In genomic region chr9:119266121-119266395, GRCm38 (mm10) we compare ENCODE assay signal across 21 mouse cellular contexts. TPM values are rescaled to one million over a fixed set of nuclear protein-coding genes. Genes with fewer than 3 reads are reported as not detected.
A peak's percentile ranks its signal among the peaks of the same experiment; 100 is the strongest.
DNase-seq lines count a peak whose midpoint lies in the region; TF ChIP-seq lines count a peak whose summit lies in the region.
"Not testable (repeated sequence)": the region's sequence is repeated elsewhere in the genome, so short reads cannot be mapped to it uniquely, and the experiment has no call there.
"Had no signal": no experiment of that assay in that cellular context is flagged by ENCODE, and none has a peak within 500 bp of the region (broad histone marks: within the 10 kb centered on the region; RNA-seq: fewer than 3 reads in every experiment).

No protein-coding gene starts in this region.

- TF ChIP-seq POLR2A in bone marrow macrophage, adult 2 months (IDR thresholded peaks at IDR 0.05; ENCODE audit: borderline replicate concordance, low read depth, low read length), result not testable (repeated sequence)

- peaks cover 75% of the 10 kb centered on the region for H3K36me3 ChIP-seq in heart, embryonic 10.5 days

- not testable (repeated sequence) for H3K9me3 ChIP-seq in heart, embryonic 10.5 days

- WGBS in heart, embryonic 10.5 days, result 96% methylated on average over 5 of the region's 5 CpGs

- H3K27ac ChIP-seq in bone marrow macrophage, adult 2 months (ENCODE audit: insufficient read depth, low read depth, low read length), result peak overlapping the region; percentile 58
- peak overlapping the region; percentile 20; the same call in 1 of the 2 replicates for H3K27ac ChIP-seq in gastrocnemius, adult 2 months
- H3K27ac ChIP-seq in heart, embryonic 10.5 days, result not testable (repeated sequence)

- H3K4me1 ChIP-seq in bone marrow macrophage, adult 2 months (ENCODE audit: control insufficient read depth, insufficient read depth, low read length), result peaks cover 32% of the 10 kb centered on the region
- H3K4me1 ChIP-seq in heart, embryonic 10.5 days, result not testable (repeated sequence)

- intact Hi-C loops in gastrocnemius, adult 2 months (cut with DNase I), result loop anchor here (10.0 kb wide), 1 partner anchor 169 kb away; no protein-coding TSS in a partner anchor

- TF ChIP-seq CTCF in bone marrow macrophage, adult 2 months (IDR thresholded peaks at IDR 0.05; ENCODE audit: low read depth, low read length); gastrocnemius, adult 2 months (IDR thresholded peaks at IDR 0.05): not testable (repeated sequence)

- not testable (repeated sequence) for H3K27me3 ChIP-seq in heart, embryonic 10.5 days (ENCODE audit: insufficient read depth, poor library complexity, severe bottlenecking)

- not testable (repeated sequence) for H3K4me3 ChIP-seq in bone marrow macrophage, adult 2 months (ENCODE audit: insufficient read depth, low read length); gastrocnemius, adult 2 months; heart, embryonic 10.5 days

- DNase-seq in 3T3-L1 (ENCODE audit: low read depth, low spot score) (peak; percentile 20), A20 (ENCODE audit: low read depth, low spot score) (peak; percentile 26), NIH3T3 (ENCODE audit: low read depth) (peak; percentile 19)
- DNase-seq in CD4-positive, CD25-positive, alpha-beta regulatory T cell, adult 2 months (ENCODE audit: low read depth, low spot score), result peak; percentile 10
- DNase-seq in gastrocnemius, adult 2 months, result not testable (repeated sequence)
- peak; percentile 43 for DNase-seq in heart, embryonic 10.5 days (ENCODE audit: low spot score)

RNA-seq across cellular contexts. Expression of gene Oxsr1, which starts 56.2 kb away (rescaled TPM):
- polyA plus RNA-seq in bone marrow macrophage, adult 2 months (2012; ENCODE audit: insufficient read depth, insufficient read length, missing spikeins), result 27.8 and 29.2 TPM in 2 replicates
- total RNA-seq in gastrocnemius, adult 2 months (2021), result 10 to 100 TPM; 55.9 to 64.1 TPM
- polyA plus RNA-seq in heart, embryonic 10.5 days (2016; fragmentation: Nextera tagmentation; extraction: Ambion mirVana), result 12.0 and 13.6 TPM in 2 replicates

RNA-seq across cellular contexts. Expression of gene Slc22a13, which starts 57.2 kb away (rescaled TPM):
- not detected in 2 replicates for polyA plus RNA-seq in bone marrow macrophage, adult 2 months (2012; ENCODE audit: insufficient read depth, insufficient read length, missing spikeins)
- total RNA-seq in gastrocnemius, adult 2 months (2021), result not detected
- not detected in 2 replicates for polyA plus RNA-seq in heart, embryonic 10.5 days (2016; fragmentation: Nextera tagmentation; extraction: Ambion mirVana)
- total RNA-seq: adrenal gland, adult 18-20 months; adrenal gland, adult 8-10 months; adrenal gland, postnatal 14 days; adrenal gland, postnatal 36 days; common myeloid progenitor, adult 5-6 weeks; forebrain, postnatal 0 days; G1E; gastrocnemius, adult 18-20 months had no signal
- polyA plus RNA-seq: C2C12; embryonic facial prominence, embryonic 11.5 days; embryonic facial prominence, embryonic 13.5 days; embryonic facial prominence, embryonic 15.5 days; forebrain, embryonic 11.5 days; forebrain, embryonic 13.5 days; forebrain, postnatal 0 days; G1E had no signal
